Mouse (Mus musculus) brain, embryonic 14.5 days (tissue): ENCODE data around the gene Spaca6. TPM values are rescaled to one million over a fixed set of nuclear protein-coding genes. Genes with fewer than 3 reads are reported as not detected.

Experiments
- DNase-seq: peaks from one replicate; pipeline ENCODE4 v3.0.0-alpha.2; 2011; ENCODE audit warnings: low read depth
- CTCF ChIP-seq: fragments of 200-500 bp; IDR thresholded peaks from 2 replicates; pipeline ENCODE4 v1.5.1; 2012; ENCODE audit warnings: inconsistent platforms, mild to moderate bottlenecking, moderate library complexity, borderline replicate concordance; ENCODE audit not compliant: insufficient read depth, insufficient read length; ENCODE audit errors: extremely low read depth
- POLR2A ChIP-seq: fragments of 200-500 bp; IDR thresholded peaks from 2 replicates; pipeline ENCODE4 v1.6.1; 2012; ENCODE audit warnings: mild to moderate bottlenecking, inconsistent platforms, borderline replicate concordance; ENCODE audit not compliant: poor library complexity, insufficient read depth, insufficient read length, severe bottlenecking; ENCODE audit errors: extremely low read depth
- polyA plus RNA-seq: library from polyadenylated mRNA; depleted of rRNA; stranded (reverse); fragments of >200 nt; gene quantifications from 2 replicates; pipeline ENCODE4 v1.2.3, GENCODE M21; 2012

Gene Spaca6
- polyA plus RNA-seq, 1 experiment: 80.4 TPM

DNA sequence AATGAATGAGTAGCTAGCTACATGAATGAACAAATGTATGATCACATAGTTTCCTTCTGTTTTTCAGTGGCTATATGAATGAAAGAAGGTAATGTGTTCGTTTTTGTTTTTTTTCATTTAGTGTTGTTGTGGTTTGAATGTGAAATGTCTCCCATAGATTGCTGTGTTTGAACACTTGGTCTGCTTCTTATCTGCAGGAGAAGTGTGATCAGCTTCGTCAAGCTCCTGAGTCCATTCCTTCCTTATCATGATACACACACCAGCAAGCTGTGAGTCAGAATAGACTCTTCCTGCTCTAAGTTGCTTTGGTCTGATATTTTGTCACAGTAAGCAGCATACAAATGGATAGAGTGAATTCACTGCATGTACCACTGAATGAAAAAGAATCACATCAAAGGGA is 22.0 kb downstream of the Spaca6 start:
- TF ChIP-seq CTCF: no peak
- no peak for TF ChIP-seq POLR2A
- DNase-seq: no peak

DNA sequence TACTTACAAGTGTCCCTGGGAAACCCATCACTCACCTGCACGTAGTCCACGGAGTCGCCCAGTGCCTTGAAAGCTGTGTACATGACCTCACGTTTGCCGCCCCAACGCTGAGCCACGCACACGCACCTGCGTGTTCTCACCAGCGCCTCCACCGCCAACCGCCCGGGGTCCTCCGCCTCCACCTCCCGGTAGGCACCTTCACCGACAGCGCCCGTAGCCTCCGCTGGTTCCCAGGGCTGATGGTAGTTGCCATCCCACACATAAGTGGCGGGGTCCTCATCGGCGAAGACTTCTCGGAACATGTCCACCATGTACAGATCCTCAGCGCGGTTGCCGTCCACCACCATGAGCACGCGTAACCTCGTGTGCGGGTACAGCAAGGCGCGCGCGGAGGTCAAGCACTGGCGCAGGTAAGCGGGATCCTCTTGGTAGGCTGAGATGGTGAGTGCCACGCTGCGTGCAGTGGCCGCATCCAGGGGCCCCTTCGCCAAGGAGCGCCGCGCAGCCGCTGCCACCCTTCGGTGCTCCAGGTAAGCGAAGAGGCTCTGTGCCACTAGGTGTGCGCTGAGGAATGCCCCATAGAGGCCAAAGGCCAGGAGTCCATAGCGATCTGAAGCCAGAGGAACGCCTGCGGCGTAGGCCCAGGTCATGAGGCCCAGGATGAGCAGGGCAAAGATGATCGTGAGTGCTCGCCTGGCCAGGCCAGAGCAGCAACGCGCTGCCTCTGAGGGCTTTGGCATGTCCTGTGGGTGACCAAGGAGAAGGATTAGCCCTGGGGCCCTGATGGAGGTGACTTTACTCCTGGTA is 23.2 kb downstream of the Spaca6 start:
- DNase-seq: no peak
- TF ChIP-seq POLR2A (no peak), CTCF (no peak)

DNA sequence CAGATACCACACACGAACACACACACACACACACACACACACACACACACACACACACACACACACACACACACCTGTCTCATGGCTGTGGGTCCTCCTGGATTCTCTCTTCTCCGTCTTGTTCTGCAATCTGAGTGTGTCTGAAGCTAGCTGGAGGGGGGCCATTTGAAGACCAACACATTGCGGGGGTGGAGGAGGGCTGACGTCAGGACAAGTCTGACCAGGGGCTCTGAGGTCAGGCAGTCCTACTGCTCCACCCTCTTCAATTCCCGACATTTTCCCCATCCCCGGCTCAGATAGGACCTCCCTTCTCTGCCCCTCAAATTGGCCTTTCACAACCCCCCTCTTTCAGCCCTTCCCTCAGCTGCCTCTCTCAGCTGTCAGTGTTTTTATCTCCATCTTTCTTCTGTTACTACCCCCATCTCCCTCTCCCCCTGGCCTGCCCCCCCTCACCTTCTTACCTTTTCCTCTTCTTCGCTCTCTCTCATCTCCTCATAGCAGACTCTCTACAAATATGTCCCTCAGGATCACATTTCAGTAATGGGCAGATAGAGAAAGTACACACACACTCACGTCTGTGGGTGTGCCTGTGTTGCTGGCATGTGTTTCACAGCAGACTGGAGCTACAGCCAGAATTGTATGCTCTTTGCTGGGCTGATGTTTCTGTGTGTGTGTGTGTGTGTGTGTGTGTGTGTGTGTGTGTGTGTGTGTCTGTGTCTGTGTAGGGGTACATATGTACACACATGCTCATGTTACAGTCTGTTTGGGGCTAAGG is 28.3 kb downstream of the Spaca6 start, which contains the start of gene Has1:
Gene Has1, minus strand, starts transcription at position 142 of the 775 bp plus-strand sequence.
- DNase-seq: no peak
- no peak for TF ChIP-seq POLR2A
- no peak for TF ChIP-seq CTCF

DNA sequence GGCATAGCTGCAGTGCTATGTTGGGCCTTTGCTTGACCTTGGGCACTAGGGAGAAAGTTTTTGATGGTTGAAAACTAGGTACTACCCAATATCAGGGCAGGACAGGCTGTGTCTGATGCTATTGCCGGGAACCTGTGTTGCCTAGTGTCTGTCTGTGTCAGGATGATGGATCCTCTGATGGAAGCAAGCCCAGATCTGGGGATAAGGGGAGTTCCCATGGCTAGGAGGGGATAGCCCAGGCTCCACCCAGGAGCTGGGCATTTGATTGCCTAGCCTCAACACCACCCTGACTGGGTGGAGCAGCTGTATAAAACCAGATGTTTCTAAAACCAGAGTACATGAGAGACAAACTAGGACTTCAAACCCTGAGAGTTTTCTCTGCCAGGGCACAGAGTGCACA is 29.7 kb downstream of the Spaca6 start:
- no peak for DNase-seq
- no peak for TF ChIP-seq POLR2A

DNA sequence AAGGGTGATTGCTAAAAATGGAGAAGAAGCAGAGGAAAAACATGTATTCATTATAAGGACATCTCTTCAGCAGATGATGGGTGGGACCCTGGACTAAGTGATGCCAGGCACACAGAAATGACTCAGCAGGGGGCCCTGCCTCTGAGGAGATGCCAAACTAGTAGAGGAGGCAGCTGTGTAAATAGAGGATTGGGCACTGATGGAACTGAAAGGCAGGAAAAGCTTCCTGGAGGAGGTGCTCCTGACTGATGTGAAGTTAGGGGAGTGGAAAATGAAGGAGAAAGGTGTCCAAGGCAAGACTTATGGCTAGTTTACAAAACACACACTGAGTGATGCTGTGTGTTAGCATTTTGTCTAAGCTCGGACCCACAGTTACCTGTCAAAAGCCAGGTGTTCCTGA is 30.5 kb downstream of the Spaca6 start:
- no peak for DNase-seq
- no peak for TF ChIP-seq POLR2A
- TF ChIP-seq CTCF: no peak

DNA sequence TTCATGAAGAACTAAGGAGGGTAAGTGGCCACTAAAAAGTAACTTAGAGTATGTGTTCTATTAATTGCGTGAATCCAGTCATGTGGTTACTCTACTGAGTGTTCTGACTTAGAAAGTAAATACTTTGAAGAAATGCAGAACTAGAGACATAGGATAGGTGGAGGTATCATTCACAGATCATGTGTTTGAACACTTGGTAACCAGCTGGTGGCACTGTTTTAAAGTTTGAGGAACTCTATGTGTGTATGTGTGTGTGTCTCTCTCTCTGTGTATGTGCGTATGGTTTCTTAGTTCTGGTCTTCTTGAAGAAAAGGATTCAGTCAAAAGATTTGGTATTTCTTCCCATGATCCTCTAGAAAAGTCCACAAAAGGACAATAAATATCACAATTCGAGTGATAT is 33.2 kb downstream of the Spaca6 start:
- no peak for TF ChIP-seq POLR2A
- TF ChIP-seq CTCF: no peak
- DNase-seq: no peak

DNA sequence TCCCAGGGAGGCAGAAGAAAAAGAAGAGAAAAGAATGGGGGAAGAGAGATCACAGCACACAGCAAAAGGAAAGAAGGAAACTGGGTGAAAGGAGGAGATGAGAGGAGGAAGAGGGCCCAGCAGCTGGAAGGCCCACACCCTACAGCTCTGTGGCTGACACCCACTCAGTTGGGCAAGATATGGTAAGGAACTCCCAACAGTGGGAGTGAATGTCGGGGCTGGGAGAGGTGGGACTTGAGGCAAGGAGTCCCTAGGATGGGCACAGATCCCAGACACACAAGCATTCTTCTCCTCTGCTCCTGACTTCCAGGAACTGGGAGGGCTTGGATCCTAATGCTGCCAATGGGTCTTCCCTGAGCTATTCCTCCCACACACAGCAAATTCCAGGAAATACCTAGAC is 35.4 kb downstream of the Spaca6 start:
- no peak for DNase-seq
- no peak for TF ChIP-seq CTCF
- TF ChIP-seq POLR2A: no peak

DNA sequence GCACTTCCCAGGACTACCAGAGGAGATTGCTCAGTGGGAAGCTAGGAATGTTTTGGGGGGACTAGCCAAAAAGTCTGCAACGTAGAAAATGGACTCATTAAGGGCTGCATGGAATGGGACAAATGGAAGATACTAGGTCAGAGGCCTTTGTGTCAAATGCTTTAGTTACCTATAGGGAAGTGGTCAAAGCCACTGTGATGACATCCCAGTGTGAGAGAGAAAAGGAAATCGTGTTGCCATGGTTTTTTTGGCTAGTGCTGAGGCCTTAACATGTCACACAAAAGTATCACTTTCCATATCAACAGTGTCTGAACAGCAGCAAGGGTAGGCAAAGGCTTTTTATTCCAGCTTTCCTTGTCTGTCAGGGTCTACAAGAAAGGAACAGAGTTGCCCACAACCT is 38.2 kb downstream of the Spaca6 start:
- DNase-seq: no peak

DNA sequence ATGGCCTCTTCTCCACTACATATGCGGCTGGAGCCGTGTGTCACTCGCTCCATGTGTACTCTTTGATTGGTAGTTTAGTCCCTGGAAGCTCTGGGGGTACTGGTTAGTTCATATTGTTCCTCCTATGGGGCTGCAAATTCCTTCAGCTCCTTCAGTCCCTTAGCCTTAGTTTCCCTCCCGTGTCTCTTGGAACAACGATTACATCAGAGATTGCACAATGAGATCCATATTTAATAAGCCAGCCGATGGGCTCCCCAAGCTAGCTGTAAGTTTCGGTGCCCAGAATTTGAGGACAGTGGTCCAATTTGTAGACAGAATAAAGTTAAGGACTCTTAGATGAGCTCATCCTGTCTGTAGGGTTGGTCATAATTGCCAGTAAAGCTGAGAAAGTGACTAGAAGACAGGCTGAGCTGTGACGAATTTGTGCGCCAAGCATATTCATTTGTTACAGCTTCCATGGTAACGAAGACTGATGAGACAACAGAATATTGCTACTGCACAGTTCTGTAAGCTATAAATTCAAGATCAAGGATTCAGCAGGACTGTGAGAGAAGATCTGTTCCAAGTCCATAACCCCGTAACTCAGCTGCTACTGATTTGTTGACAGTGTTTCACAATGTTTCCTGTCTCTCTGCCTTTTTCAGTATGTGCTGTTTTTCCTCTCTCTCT is 40.0 kb downstream of the Spaca6 start:
- DNase-seq: no peak
- TF ChIP-seq POLR2A: no peak
- no peak for TF ChIP-seq CTCF

More for the DNA sequence above, 38.2 kb downstream of the Spaca6 start:
- TF ChIP-seq POLR2A (no peak), CTCF (no peak)

DNA sequence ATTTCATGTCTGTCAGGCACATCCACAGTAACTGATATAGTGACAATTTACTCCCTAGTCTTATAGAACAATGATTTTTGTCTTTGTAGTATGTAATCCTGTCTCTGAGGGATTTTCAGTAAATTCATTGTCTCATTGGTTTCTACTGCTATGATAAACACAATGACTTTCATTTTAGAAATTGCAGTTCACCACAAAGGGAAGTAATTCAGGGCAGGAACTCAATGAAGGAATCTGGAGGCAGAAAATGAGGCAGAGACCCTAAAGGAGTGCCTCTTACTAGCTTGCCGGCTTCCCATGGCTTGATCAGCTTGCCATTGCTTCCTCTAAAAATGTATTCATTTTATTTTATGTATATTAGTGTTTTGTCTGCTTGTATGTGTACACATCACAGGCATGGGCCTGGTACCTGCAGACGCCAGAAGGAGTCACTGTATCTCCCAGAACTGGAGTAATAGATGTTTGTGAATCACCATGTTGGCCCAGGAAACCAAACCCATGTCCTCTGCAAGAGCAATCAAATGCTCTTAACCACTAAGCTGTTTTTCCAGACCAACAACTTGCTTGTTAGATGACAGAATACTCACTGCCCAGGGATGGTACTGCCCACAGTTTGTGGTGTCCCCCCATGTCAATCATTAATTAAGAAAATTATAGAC is 44.1 kb downstream of the Spaca6 start:
- no peak for TF ChIP-seq POLR2A
- no peak for TF ChIP-seq CTCF
- no peak for DNase-seq

DNA sequence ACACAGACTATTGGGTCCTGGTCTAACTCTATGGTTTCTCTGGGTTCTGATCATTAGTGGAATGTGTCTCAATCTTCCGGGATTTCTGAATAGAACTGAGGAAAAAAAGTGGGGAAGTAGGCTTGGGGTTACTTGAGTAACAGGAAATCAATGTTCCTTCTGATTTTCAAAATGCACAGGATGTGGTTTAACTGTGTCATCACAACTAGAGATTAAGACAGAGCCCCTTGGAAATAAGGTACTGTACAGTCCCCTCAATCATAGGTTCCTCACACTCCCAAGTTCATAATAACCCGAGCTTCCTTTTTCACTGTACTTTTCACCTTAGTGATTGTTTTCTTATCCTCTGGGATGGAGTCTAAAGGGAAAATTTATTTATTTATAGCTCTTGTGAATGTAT is 44.7 kb downstream of the Spaca6 start:
- TF ChIP-seq CTCF (no peak), POLR2A (no peak)
- no peak for DNase-seq

DNA sequence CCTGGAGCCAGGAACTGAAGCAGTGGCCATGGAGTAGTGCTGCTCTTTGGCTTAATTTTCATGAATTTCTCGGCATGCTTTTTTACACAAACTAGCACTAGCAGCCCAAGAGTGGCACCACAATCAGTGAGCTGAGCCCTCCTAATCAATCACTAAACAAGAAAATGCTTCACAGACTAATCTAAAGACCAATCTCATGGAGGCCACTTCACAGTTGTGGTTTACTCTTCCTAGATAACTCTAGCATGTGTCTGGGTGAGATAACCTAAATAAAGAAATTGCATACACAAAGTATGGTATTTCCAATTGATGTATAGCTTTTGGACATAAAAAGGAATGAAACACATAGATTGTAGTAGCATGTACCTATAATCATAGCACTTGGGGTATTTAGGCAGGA is 52.4 kb downstream of the Spaca6 start:
- no peak for DNase-seq
- TF ChIP-seq POLR2A (no peak), CTCF (no peak)
